Mouse (Mus musculus) Patski (cell line): ENCODE data around the gene Muc3. TPM values are rescaled to one million over a fixed set of nuclear protein-coding genes. Genes with fewer than 3 reads are reported as not detected.
A peak's percentile ranks its signal among the peaks of the same experiment; 100 is the strongest.
"Not testable (repeated sequence)": the region's sequence is repeated elsewhere in the genome, so short reads cannot be mapped to it uniquely, and the experiment has no call there.

Source experiments
- ATAC-seq: fragments of 100-300 bp; one replicate; pipeline ENCODE4 v1.8.0; 2021
- CTCF ChIA-PET: fragments of 350-600 bp; sonication (Branson Sonifier 250); formaldehyde crosslinking; loops from one replicate; lab custom pipeline; 2022; ENCODE audit warnings: inconsistent platforms; lab: Charles Lee
- POLR2A ChIA-PET: fragments of 350-600 bp; sonication (Branson Sonifier 250); formaldehyde crosslinking; loops from one replicate; lab custom pipeline; 2022; ENCODE audit warnings: antibody characterized with exemption, inconsistent platforms; lab: Charles Lee
- DNase-seq: peaks from one replicate; pipeline ENCODE4 v3.0.0-alpha.2; 2011; ENCODE audit warnings: low read depth, low spot score
- H3K27me3 ChIP-seq: fragments of 371-371 bp; one replicate; pipeline ENCODE4 v1.5.1; 2021
- CTCF ChIP-seq: fragments of 100-300 bp; IDR thresholded peaks from one replicate; pipeline ENCODE4 v1.5.1; 2021
- in situ Hi-C: fragments of 300-500 bp; cut with MboI; formaldehyde crosslinking; loops from 3 replicates; pipeline ENCODE4 v1.11.1; 2018; ENCODE audit warnings: low pct_unique_long_range_greater_than_20kb, mixed read lengths
- polyA plus RNA-seq: library from polyadenylated mRNA; unstranded; gene quantifications from one replicate; pipeline ENCODE4 v1.2.3, GENCODE M21; 2021

Muc3 gene
- polyA plus RNA-seq, 1 experiment from 2014 or later = not detected

- in situ Hi-C loops = no loop called here
- no peak for ATAC-seq
- no peaks in the 10 kb centered on the region for H3K27me3 ChIP-seq
- POLR2A ChIA-PET = interaction anchor here (0.6 kb wide), 1 partner anchor 15 kb away, joined by 3 read pairs; no protein-coding TSS in a partner anchor
- DNase-seq = no peak
- no peak for TF ChIP-seq CTCF
- CTCF ChIA-PET = interaction anchor here (0.8 to 2.1 kb wide), 4 partner anchors 10 to 164 kb away, joined by 3 to 10 read pairs (median 5); partner anchors contain the start of gene Ache
These were observed 25.6 kb downstream of the Muc3 start for GRCm38 (mm10) chr5:137123516-137123915.

- no peak for TF ChIP-seq CTCF
- ChIA-PET POLR2A (no interaction called here), CTCF (interaction anchor here (0.6 to 2.1 kb wide), 6 partner anchors 9 to 164 kb away, joined by 3 to 10 read pairs (median 3); partner anchors contain the start of gene Ache)
- ATAC-seq (peak; percentile 44), DNase-seq (no peak)
- no peaks in the 10 kb centered on the region for H3K27me3 ChIP-seq
- in situ Hi-C loops = no loop called here
These were observed 26.4 kb downstream of the Muc3 start for GRCm38 (mm10) chr5:137122686-137123193.

DNA sequence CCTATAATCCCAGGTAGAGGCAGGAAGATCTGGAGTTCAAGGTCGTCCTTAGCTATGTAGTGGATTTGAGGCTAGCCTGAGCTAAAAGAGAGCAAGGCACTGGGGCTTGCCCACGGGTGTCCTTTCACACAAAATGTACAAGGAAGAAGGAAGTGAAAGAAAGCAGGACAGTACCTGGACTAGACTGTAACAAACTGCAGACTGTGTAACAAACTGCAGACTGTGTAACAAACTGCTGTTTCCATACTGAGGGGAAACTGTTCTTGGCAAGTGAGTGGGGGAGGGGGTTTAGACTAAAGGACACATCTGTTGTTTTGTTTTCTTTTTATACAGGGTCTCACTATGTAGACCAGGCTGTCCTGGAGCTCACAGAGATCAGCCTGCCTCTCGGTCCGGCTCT is 27.8 kb downstream of the Muc3 start:
- in situ Hi-C loops = no loop called here

DNA sequence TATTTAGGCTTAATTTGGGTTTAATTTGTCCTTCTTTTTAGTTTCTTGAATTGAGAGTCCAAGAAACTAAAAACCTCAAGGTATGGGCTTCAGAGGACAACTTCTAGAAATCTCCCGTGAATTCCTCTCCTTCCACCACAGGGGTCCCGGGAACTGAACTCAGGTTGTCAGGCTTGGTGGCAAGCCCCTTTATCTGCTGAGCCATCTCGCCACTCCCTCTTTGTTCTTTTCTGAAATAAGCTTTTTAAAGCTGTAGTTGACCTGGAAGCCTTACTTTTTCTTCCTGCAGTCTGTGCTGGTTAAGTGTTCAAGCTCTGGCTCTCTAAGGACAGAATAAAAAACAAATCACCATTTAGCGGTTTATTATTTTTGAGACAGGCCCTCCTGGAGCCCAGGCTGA is 30.2 kb downstream of the Muc3 start:
- no peaks in the 10 kb centered on the region for H3K27me3 ChIP-seq
- CTCF ChIA-PET = interaction anchor here (1.1 kb wide), 1 partner anchor 168 kb away, joined by 3 read pairs; no protein-coding TSS in a partner anchor
- ATAC-seq = no peak
- in situ Hi-C loops = no loop called here
- TF ChIP-seq CTCF = no peak
- DNase-seq = no peak
- POLR2A ChIA-PET = no interaction called here

More for the DNA sequence above, 27.8 kb downstream of the Muc3 start:
- ATAC-seq (no peak), DNase-seq (no peak)
- ChIA-PET POLR2A (interaction anchor here (0.6 kb wide), 1 partner anchor 811 kb away, joined by 6 read pairs; no protein-coding TSS in a partner anchor), CTCF (no interaction called here)
- H3K27me3 ChIP-seq = no peaks in the 10 kb centered on the region
- TF ChIP-seq CTCF = no peak

- H3K27me3 ChIP-seq, ATAC-seq, DNase-seq, in situ Hi-C loops, CTCF ChIA-PET: not testable (repeated sequence)
- POLR2A ChIA-PET = interaction anchor here (0.6 kb wide), 1 partner anchor 1253 kb away, joined by 3 read pairs; no protein-coding TSS in a partner anchor
These were observed 31.1 kb downstream of the Muc3 start for GRCm38 (mm10) chr5:137117994-137118393.

GRCm38 (mm10) chr5:137116987-137117386 is 32.1 kb downstream of the Muc3 start:
- ChIA-PET CTCF (interaction anchor here (1.0 kb wide), 1 partner anchor 386 kb away, joined by 3 read pairs; the partner anchor contains the start of gene Pop7), POLR2A (interaction anchor here (0.6 to 2.1 kb wide), 3 partner anchors 14 to 1772 kb away, joined by 4 to 7 read pairs (median 4); no protein-coding TSS in a partner anchor)
- no peak for TF ChIP-seq CTCF
- ATAC-seq = no peak
- in situ Hi-C loops = no loop called here
- no peak for DNase-seq
- no peaks in the 10 kb centered on the region for H3K27me3 ChIP-seq

DNA sequence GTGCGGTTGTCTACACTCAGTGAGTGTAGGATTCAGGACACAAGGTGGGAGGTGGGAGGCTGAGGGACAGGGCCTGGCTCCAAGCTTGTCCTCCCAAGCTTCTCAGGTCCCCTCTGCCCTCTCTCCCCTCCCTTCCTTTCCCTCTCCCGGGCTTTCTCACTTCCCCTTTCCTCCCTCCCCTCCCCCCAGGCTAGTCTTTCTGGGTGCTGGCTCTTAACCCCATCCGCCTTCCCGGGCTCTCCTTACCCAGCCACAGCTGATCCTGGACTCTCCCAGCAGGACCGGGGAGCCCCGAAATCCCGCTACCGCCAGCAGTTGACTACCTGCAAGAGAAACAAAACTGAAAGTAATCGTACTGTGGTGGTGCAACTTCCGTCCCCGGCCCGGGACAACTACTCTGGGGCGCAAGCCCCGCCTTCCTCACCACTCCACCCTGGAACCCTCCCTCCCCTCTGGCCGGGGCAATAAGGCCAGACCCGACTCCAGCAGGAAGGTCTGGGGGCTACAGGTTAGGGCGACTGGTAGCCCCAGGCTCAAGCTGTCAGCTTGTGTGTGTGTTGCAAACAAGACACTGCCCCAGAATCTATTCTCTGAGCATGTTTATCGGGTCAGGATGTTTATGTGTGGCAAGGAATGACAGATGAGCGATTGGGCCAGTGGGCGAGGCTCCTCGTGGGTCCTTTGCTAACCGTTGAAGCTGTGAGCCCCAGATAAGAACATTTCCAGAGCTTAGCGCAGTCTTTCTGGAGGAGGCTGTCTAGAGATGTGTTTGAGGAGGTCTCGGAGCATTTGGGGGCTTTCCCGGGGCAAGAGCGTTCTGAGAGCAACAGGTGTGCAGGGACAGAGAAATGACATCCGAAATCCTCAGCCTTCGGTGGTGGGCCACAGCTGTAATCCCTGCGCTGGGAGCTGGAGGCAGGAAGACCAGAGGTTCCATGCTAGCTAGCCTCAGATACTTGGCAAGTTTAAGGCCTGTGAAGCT is 33.0 kb downstream of the Muc3 start, which contains the start of gene Trim56:
Gene Trim56, minus strand, starts transcription at position 344 of the 982 bp plus-strand sequence.
- TF ChIP-seq CTCF = no peak
- ChIA-PET POLR2A (interaction anchor here (0.6 to 2.1 kb wide), 6 partner anchors 11 to 1772 kb away, joined by 4 to 7 read pairs (median 6); partner anchors contain the start of gene Ap1s1), CTCF (interaction anchor here (0.6 to 1.3 kb wide), 7 partner anchors 10 to 387 kb away, joined by 3 to 6 read pairs (median 3); partner anchors contain the start of genes Ache and Pop7)
- DNase-seq (no peak), ATAC-seq (peak; percentile 81)
- in situ Hi-C loops = no loop called here
- H3K27me3 ChIP-seq = no peaks in the 10 kb centered on the region

- DNase-seq (no peak), ATAC-seq (no peak)
- no peak for TF ChIP-seq CTCF
- ChIA-PET POLR2A (interaction anchor here (0.6 to 2.1 kb wide), 5 partner anchors 10 to 152 kb away, joined by 4 to 7 read pairs (median 6); partner anchors contain the start of gene Ap1s1), CTCF (interaction anchor here (0.7 to 1.3 kb wide), 4 partner anchors 10 to 172 kb away, joined by 3 to 6 read pairs (median 4); partner anchors contain the start of gene Ache)
- H3K27me3 ChIP-seq = no peaks in the 10 kb centered on the region
- in situ Hi-C loops = loop anchor here (5.0 kb wide), 1 partner anchor 188 kb away; no protein-coding TSS in a partner anchor
These were observed 34.1 kb downstream of the Muc3 start for GRCm38 (mm10) chr5:137114891-137115561.

GRCm38 (mm10) chr5:137111542-137112408 is 37.3 kb downstream of the Muc3 start:
- TF ChIP-seq CTCF = no peak
- ChIA-PET POLR2A (no interaction called here), CTCF (no interaction called here)
- no peaks in the 10 kb centered on the region for H3K27me3 ChIP-seq
- no peak for ATAC-seq
- no peak for DNase-seq
- in situ Hi-C loops = loop anchor here (5.0 kb wide), 1 partner anchor 184 kb away; no protein-coding TSS in a partner anchor
